Mouse (Mus musculus) CD8-positive naive resting alpha-beta T cell, adult 2 months (primary cell): ENCODE results near the gene Scg5.

Source experiments
- DNase-seq, 2 experiments: peaks; one replicate each; pipeline ENCODE4 v3.0.0; 2022; ENCODE audit warnings: low read depth in 2 of 2, low spot score in 2 of 2

Gene Scg5

DNA sequence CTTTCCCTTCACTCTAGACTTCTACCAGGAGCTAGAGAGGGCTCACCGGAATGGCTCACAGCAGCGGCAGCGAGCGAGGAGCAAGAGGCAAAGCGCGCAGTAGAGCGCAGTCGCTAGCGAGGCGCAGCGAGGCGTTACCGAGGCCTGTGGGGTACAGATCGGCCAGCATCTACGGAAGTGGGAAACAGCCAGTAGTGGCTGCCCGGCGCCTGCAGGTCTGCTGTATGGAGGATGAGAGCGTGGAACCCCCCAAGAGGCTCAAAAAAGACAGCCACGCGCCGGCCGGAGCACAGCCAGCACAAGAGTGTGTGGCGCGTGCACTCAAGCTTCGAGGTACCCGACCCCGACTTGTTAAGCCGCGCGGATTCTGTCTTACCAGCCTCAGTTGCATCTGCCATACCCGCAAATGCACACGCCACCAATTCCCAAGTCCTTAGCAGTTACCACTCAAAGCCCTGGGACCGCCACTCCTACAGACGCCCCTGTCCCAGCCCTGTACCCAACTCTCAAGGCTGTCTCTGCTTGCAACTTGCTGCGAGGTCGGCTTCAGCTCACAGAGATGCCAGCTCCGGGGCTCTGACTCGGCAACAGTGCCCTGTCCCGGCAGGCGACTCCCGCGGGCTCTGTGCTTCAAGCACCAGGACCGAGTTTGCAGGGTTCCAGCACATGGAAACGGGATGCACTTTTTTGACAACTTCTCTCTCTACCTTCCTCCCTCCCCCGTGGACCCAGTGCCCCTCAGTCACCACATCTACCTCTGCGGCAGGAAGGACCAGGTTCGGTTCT, 71.2 kb downstream of the Scg5 start:
- no peak for DNase-seq

DNA sequence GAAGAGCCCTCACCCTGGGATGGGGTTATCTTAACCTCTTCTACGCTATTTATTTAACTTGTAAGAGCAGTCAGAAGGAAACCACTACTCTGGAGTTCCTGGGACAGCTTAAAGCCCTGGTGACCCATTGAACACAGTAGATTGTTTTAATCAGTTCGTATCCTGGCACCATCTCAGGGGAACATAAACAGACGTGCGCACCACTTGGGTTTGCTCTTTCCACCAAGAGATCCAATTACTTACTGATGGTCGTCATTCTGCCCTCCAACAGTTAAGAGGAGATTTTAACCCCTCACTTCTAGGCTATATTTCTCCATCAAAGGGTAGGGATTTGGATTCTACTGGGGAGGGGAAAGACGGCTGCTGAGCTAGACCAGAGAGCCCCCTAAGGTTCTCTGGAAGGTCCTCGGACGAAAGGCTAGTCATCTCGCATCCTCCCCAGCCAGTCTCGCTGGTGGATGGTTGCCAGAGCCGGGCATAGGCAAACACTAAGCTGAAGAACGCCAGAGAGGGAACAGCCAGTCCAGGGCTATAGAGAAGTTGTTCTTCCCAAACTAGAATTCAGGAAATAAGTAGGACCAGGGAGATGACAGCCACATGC, 71.9 kb downstream of the Scg5 start:
- no peak for DNase-seq

DNA sequence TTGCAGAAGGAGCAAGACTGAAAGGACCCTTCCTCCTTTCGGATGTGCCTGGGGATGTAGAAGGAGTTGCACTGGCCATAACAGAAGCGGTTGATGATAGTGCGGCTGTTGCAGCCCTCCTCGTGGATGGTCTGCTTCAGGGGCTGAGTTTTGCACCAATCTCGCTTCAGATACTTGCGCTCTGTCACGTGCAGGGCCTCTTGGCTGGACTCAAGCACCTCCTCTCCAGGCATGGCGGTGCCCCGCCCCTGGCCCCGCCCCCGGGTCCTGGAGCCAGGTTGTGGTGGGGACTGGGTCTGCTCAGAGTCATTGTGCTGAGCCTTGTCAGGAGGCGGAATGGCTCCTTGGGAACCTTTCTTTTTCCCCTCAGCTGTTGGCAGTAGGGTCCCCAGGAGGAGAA, 79.2 kb downstream of the Scg5 start:
- DNase-seq, result no peak

DNA sequence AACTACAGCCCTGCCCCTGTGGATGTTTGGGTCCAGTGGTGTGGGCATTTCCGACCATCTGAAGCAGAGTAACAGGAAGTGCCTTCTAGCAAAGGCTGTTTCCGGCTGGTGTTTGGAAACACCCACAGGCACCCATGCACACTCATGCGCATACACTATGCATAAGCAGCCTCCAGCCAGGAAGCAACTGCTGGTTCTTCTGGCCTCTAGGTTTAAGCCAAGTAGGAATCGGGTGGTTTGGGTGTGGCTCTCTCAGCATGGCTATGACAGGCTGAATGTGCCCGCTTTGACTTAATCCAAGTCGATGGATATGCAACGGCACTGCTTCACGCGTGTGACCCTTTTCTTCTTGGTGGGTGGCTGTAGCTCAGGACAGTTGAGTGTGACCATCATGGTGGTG, 79.6 kb downstream of the Scg5 start:
- DNase-seq, result no peak

DNA sequence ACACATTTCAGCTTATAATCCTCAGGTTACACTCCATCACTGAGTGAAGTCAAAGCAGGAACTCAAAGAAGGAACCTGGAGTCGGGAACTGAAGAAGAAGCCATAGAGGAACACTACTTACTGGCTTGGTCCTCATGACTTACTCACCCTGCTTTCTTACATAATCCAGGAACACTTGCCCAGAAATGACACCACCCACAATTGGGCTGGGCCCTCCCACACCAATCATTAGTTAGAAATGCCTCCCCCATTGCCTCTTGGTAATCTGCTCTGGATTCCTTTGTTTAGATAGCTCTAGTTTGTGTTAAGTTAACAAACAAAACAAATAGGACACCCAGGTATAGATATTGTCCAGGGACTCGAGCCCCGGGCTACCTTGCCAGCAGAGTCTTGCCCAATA, 100.3 kb downstream of the Scg5 start:
- DNase-seq, result no peak
